Mouse (Mus musculus) natural killer cell, adult 2 months (primary cell): ENCODE measurements around the gene Epb41l3.

ENCODE experiments used
- DNase-seq, 2 experiments: peaks; one replicate each; pipeline ENCODE4 v3.0.0; 2022; ENCODE audit warnings: low spot score in 2 of 2

The Epb41l3 gene

DNA sequence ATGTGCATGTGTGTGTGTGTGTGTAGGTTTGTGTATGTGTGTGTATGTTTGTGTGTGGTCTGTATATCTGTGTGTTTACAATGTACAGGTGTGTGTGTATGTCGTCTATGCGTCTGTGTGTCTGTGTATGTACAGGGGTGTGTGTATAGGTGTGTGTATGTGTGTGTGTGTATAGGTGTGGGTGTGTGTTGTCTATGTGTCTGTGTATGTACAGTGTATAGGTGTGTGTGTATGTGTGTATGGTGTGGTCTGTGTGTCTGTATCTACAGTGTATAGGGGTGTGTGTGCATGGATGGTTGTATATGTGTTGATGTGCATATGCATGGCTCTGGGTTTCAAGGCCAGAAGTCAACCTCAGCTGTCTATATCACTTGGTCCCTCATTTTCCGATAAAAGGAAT, 161.7 kb downstream of the Epb41l3 start:
- no peak for DNase-seq

DNA sequence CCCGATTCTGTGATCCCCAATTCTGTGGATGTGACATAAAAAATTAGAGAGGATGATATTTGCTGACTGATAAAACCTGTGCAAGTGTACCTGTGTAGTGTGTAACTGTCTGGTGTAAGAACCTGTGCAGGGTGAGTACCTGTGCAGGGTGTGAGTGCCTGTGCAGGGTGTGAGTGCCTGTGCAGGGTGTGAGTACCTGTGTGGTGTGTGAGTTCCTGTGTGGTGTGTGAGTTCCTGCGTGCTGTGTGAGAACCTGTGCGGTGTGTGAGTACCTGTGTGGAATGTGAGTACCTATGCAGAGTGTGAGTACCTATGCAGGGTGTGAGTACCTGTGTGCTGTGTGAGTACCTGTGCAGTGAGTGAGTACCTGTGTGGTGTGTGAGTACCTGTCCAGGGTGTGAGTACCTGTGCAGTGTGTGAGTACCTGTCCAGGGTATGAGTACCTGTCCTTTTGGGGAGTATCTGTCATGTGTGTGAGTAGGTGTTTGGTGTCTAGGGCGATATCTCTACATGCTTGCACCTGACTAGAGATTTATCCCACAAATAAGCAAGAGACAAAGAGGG, 163.4 kb downstream of the Epb41l3 start:
- no peak for DNase-seq

DNA sequence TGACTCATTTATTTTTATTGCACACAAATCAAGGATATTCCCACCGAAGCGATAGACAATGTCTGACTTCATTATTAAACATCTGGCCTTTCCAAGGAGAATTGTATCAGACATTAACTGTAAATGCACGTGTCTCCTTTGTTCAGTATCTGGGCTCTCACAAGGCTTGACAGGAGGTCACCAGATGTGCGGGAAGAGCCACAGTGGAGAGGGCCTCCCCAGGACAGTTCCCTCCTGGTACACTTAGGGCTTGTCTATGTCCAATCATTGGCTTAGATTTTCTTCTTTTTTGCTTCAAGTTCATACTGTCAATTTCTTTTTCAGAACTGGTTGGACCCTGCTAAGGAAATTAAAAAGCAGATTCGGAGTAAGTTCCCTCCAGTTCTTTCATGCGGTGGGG, 163.9 kb downstream of the Epb41l3 start:
- DNase-seq: no peak

DNA sequence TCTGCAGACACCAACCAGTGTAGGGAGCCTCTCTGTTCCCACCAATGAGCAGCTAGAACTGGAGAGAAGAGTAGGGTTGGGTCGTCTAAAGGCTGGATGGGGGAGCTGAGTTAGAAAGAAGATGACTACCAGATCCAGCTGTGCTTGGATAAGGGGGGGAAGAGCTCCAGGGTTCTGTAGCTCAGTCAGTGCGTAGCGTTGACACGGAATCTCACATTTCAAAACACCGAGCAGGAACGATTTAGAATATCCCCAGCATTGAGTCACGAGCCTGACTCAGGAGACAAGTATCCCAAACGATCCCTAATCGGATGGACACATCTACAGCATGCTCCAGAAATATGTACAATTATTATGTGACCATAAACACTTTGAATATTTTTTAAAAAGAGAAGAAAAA, 180.4 kb downstream of the Epb41l3 start:
- DNase-seq: no peak

DNA sequence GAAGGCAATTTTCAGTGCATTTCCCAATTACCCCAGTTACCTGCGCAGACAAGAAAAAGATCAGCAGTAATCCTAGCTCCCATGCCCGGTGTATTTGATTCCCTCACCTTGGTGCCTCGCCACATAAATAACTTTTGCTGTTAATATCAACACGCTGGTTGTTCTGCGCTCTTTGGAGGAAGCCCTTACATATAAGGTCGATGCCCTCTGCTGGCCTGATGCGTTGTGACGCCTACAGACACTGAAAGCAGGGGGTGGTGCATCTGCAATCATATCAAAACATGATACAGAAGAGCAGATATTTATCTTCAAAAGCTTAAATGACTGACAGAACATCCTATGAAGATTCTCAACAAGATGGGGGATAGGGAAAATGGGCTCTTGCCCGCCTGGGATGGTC, 181.0 kb downstream of the Epb41l3 start:
- DNase-seq: no peak

DNA sequence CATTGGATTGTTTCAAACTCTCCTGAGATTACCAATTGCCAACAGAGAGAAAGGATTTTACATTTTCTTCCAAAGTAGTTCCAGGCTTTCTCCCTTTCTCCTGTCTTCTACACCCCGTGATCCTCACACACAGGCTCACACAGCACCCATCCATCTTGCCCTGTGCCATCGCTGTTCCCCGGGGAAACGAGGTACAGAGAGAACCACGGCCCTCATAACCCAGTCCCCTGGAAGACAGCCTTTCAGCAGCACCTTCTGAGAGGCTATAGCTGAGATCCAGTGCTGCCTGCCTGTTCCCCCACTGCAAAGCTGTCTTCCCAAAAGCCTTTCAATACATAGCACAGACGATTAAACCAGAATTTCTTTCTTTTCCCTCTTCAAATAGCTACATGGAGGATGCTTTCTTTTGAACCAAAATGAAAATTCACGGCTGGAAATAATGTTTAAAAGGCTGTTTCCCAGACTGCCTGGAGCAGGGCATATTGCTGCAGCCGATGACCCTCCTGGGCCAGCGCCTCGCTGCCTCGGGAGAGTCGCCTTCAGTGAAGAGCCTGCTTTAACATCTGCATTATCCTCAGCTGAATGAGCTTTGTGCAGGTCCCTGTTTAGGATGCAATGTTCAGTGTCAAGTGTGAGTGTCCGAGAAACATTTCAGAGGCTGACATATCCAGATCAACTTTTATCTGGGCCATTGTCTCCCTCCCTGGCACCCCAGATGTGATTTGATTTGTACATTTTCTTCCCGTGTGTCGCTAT, 188.5 kb downstream of the Epb41l3 start:
- no peak for DNase-seq

DNA sequence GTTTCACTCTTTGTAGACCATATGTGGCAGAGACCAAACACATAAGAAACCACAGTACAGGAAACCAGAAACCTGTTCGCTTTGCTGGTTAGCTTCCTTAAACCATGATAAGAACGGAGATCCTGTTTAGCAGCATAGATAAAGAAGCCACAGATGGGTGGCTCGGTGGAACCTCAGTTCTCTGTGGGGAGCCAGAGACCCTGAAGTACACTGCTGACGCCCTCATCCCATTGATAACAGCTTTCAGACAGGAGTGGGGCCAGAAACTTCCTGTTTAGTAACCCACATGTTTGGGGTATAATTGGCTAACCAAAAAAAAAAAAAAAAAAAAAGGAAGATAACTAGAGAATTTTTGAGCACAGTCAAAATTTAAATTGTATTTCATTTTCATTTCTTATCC, 189.7 kb downstream of the Epb41l3 start:
- no peak for DNase-seq

DNA sequence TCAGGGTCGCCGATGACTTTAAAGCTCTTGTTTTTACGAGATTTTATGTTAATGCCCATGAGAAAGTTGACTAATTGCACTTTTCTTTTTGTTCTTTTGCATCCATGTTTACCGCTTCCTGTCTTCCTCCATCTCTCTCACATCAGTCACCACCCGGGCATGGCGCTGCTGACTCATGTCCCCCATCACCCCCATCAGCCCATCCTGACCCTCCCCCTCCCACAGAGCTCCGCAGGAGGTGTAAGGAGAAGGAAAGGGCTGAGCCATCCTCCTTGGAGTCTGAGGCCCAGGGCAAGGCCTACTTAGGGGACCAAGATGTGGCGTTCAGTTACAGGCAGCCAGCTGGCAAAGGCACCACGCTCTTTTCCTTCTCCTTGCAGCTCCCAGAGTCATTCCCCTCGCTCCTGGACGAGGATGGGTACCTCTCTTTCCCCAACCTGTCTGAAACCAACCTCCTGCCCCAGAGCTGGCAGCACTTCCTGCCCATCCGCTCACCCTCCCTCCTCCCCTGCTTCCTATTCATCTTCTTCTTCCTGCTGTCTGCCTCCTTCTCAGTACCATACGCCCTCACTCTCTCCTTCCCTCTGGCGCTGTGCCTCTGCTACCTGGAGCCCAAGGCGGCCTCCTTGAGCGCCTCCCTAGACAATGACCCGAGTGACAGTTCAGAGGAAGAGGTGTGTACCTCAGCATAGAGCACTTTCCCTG, 190.4 kb downstream of the Epb41l3 start:
- no peak for DNase-seq

DNA sequence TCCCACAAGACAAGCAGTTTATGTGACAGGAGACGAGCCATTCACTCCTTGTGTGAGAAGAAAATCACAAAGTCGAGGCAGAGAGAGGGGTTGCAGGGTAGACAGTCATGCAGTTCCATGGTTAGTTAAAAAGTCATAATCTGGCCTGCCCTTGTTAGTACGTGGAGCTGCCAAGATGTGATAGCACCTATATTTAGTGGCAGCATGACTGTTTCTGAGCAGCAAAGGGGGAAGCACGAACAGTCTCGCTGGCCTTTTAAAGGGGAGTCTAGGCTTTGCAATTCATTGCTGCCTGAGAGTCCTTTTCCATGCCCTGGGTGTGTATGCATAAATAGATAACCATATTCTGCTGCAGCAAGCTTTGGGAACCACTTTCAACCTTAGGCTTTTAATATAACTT, 191.5 kb downstream of the Epb41l3 start:
- no peak for DNase-seq

DNA sequence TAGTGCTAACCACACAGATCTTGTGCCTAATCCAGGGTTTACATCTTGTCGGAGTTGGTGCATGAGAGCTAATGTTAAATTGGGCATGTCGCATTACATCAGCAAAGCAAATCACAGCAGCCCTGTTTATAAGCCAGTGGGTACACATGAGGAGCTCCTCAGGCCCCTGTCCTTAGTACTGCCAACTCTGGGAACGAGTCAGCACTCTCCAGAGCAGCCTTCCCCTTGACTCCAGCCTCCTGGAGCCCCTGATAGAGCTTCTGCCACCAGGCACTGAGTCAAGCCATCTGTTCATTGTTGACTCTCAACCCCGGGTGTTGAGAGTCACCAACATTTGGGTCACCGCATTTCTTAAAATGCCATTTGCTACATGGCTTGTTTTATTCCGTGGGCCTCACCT, 192.0 kb downstream of the Epb41l3 start:
- DNase-seq: no peak

DNA sequence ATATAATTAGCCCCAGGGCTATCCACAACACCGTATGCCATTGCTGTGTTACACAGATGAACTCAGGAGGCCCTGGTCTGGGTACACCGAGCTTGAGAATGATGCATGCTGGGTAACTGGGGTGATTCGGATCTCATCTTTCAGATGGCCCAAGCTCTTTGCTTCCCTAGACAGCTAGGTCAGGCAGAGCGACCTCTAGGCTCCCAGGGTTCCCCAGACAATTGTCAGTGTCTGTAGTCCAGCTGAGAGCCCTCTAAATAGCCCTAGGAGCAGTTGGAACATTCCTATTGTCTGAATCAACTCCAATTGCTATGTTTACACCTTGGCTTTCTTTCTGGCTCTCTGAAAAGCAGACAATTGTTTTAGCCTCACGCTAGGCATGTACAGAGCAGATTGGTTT, 201.9 kb downstream of the Epb41l3 start:
- DNase-seq: no peak

DNA sequence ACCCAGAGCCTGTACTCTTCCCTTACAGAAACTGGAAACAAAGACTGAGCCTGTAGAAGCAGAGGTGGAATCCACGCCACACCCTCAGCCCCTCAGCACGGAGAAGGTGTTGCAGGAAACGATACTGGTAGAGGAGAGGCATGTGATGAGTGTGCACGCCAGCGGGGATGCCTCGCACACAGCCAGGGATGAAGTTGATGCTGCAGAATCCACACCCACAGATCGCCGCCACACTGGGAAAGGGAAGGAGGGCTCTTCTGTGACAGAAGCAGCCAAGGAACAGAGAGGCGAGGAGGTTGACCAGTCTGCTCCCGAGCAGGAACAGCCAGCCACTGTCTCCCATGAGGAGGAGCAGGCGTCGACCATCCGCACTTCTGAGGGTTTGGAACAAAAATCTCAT, 209.0 kb downstream of the Epb41l3 start:
- no peak for DNase-seq

DNA sequence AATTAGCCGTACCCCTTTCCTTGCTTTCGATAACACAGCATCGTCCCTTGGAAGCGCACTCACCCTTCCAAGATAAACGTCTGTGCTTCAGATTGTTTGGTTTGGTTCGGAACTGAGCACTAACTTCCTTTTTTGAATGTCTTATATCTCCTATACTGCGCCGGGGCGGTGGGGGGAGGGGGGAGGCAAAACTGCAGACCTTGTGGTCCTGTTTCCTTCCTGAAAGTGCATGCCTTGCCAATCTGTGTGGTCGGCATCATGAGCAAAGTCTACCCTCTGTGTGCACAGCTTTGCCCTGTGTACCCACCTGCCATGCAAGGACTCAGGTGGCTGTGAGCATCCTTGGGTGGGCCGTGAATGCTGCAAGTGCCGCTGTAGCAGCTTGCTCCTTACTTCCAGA, 212.6 kb downstream of the Epb41l3 start:
- DNase-seq: no peak

DNA sequence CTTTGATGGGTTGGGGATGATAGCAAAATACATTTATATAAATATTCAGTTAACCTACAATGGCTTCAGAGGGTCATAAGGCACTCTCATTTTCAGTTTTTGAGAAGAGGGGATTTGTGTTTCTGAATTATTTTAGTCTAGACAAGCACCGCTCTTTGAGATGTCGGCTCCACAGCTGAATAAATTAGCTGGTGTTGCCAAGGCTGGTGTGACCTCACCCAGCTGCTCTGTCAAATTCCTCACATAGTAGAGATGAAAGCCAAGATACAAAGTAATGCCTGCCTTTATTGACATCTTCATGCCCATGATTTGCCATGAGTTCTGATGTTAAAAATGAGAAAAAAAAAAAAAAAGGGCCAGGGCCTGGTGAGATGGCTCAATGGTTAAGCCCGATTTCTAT, 214.8 kb downstream of the Epb41l3 start:
- DNase-seq: no peak

DNA sequence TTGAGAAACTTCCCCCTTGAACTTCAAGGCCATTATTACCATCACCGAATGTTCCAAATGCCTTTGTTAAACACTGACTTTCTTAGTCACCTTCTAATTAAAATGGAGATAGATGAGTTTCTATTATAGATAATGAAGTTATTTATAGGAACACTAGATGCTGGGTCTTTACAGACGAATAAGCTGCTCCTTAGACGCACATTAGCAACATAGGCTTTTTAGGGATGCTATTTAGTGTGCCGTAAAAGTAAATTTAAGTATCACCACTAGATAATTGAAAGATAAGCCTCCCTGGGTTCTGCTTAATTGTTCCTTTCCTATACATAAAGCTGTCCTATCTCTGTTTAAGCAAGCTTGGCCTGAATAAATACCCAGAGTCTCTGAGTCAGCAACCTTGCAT, 226.1 kb downstream of the Epb41l3 start:
- no peak for DNase-seq

DNA sequence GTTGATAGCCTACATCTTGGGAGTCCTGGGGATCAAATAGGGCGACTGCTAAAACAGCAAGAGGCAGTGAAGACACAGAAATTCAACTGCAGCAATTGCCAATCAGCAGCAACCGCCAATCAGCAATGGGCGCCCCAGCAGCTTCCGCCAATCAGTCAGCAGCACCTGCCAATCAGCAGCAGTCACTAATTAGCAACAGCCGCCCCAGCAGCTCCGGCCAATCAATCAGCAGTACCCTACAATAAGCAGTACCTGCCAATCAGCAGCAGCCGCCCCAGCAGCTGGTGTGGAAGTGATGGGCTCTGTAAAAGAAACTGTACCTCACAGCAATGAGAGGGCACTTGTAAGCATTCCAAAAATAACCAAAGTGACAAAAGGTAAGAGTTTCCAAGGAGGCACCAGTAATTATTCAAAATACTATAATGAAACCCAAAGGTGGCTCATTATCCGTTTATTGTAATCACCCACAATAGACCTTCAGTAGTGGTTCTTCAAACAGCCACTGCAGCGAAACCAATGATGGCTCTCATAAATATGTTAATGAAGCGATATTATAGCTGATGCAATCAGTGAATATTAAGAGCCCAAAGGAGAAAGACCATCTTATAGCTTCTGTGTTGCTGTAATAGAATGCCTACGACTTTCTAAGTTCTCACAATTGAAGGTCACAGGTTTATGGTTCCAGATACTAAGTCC, 228.2 kb downstream of the Epb41l3 start:
- DNase-seq: no peak

DNA sequence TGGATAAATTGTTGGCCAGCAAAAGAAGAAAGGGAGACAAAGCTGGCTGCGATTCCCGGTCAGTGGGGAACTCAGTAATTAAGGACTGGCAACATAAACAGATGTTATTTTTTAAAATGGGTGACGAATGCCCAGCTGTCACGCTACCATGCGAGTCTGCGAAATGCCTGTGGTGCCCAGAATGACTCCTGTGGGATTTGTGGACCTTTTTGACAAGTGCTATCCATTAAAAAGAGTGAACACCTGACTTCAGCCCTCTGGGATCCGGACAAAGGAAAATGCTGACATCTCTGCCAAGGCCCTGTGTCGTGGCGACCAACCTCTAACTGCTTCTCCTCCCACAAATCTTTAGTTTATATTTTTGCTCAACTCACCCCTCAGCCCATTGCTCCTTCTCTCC, 232.2 kb downstream of the Epb41l3 start:
- DNase-seq: no peak

DNA sequence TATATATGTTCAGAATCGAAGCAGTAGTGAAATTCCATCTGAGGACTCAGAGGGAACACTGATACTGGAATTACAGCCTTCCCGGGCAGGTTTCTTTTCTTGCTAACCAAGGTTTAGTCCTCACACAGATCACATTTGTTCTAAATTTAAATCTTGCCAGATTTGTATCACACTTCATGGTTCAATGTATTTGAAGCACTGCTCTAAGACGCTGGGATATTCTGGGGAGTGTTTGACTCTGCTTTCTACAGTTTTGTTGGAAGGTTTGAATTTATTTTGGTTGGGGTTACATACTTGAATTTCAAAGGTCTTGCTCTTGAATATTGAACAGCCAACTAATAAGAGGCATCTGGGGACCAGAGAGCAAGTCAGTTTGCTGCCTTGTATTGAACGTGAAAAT, 234.4 kb downstream of the Epb41l3 start:
- no peak for DNase-seq

DNA sequence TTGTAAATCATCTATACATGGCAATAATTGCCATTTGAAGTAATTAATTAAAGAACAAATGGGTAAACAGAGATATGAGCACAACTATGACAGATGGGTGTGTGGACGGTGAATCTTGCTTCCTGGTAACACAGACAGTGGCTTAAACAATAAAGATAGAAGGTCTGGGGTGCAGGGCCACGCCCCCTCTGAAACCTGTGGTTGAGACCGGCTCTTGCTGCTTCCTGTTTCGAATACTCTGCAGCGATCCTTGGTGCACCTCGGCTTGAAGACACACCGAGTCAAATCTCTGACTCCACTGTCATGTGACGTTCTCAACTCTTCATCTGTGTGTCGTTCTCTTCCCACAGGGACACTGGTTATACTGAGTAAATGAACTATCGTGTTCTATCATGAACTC, 245.0 kb downstream of the Epb41l3 start:
- no peak for DNase-seq

DNA sequence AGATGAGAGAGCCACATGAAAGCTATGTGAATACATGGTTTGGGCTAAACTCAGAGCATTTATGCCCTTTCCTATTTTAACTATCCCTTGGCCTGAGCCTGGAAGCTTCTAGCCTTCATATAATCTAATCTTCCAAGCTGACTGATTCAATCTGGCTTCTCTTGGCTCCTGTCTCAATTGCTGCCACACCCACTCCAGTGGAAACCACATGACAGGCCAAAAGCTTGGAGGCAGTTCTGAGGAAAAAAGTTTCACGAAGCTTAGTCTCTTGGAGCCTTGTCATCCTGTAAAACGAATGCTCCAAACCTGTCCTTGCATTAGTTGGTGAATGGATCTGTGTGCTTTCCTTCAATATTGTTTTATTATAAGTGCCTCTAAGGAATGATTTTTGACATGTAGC, 247.2 kb downstream of the Epb41l3 start:
- DNase-seq: no peak
